Mouse (Mus musculus): ENCODE data around the gene Txnrd2. TPM values are rescaled to one million over a fixed set of nuclear protein-coding genes. Genes with fewer than 3 reads are reported as not detected.

The Txnrd2 gene
- 10 to 100 TPM; 22.1 to 28.4 TPM for total RNA-seq (2021)
- long read RNA-seq, transcript Txnrd2-206 (4 exons, 532 nt): major isoform, 6 of 35 reads
- long read RNA-seq, partial matches to known transcripts: 11 of 35 reads
- long read RNA-seq, other reads (novel, unspliced or antisense): 18 of 35 reads

DNA sequence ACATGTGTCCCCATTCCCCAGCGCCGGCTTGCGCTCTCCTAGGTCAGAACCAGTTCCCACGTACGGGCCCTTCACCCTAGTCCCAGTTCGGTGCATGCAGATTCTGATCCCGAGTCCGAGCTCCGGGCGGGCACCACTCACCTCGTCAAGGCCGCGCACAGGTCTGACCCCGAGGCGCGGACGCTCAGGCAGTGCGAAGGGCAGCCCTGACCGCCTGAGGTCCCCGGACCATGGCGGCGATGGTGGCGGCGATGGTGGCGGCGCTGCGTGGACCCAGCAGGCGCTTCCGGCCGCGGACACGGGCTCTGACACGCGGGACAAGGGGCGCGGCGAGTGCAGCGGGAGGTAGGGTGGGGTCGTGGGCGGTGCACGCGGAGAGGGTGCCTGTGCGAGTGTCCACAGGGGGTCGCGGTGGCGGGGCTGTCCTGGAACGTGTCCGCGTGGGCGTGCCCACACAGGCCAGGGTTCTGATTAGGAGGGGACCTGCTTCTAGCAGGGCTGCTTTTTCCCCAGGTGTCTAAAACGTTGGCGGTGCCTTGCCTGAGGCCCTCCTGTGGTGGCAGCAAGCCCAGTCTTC, at the start of gene Txnrd2:
TSS of gene Txnrd2 (plus strand) at position 170 of the 577 bp plus-strand sequence.
- peak; percentile 76 to 86 for DNase-seq (ENCODE audit: low spot score in 2 of 2)

DNA sequence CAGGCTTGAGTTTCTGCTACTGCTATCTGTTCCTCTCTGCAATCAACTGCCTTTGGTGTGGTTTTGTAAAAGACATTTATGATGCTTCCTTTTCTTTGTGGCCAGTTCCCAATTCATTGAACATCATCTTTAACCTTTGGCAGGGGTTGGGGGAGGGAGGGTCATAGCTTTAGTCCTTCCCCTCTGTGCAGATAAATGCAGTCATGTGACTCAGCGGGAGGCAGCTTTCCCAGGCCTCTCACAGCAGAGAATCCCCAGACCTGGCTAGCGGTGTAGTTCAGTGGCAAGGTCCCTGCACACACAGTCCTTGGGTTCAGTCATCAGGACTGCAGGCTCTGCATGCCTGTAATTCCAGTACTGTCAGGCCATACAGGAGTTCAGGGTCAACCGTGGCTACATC, 49.0 kb upstream of the Txnrd2 start:
- DNase-seq (ENCODE audit: low spot score in 2 of 2): no peak

GRCm38 (mm10) chr16:18378489-18378888, 47.7 kb upstream of the Txnrd2 start:
- DNase-seq (ENCODE audit: low spot score in 2 of 2): no peak

GRCm38 (mm10) chr16:18379338-18380001, 46.7 kb upstream of the Txnrd2 start:
- peak in 1 of 2 experiments; percentile 30 for DNase-seq (ENCODE audit: low spot score in 2 of 2)

DNA sequence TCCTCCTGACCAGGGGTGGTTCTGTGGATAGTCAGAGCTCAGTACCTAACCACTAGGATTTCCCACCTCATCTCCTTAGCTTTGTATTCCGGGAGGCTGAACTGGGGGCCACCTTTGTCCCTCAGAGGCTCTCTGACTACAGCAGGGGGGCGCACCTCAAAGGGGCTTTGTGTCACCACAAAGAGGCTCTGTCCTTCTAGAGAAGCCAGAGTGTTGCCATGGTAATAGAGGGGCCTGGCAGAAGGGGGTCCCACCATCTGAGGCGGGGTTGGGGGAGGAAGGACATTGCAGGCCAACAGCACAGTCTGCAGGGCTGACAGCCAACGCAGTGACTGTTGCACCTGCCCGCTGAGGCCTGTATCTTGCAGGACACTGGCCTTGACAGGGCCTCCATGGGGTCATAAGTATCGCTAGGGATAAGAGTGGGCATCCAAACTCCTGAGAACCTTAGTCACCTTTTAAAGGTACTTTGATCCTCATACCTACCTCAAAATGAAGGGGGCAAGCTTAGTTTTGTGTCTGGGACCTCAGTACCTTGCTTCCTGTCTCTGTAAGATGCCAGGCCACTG, 45.6 kb upstream of the Txnrd2 start:
- DNase-seq (ENCODE audit: low spot score in 2 of 2): peak in 1 of 2 experiments; percentile 54

DNA sequence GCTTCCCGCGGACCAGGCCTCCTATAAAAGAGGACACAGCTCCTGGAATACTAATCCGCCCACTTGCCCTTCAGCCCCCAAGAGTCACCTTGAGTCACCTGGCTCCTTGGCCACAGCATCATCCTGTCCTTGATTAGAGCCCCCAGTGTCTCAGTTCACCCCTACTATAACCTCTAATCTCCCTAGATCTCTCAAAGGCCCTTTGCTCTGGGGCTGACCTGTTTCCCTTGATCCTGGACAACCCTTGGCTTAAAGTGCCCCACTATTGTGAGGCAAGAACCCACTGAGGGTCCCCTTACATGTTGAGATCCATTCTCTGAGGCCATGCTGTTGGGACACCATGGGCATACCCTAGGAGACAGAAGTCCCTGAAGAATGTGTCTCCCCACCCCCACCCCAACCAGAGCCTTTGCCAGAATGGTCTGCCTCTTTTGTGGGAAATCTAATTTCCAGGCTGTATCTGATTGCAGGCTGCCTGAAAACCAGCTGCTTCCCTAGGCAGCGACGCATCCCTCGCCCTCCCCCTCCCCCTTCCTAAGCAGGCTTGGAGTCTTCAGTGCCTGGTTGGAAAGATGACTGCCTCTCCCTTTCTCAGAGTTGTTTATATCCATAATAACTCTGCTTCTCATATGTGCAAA, 44.4 kb upstream of the Txnrd2 start:
- peak in 1 of 2 experiments; percentile 28 for DNase-seq (ENCODE audit: low spot score in 2 of 2)

GRCm38 (mm10) chr16:18383045-18383726, 43.0 kb upstream of the Txnrd2 start:
- DNase-seq (ENCODE audit: low spot score in 2 of 2): peak in 1 of 2 experiments; percentile 49

DNA sequence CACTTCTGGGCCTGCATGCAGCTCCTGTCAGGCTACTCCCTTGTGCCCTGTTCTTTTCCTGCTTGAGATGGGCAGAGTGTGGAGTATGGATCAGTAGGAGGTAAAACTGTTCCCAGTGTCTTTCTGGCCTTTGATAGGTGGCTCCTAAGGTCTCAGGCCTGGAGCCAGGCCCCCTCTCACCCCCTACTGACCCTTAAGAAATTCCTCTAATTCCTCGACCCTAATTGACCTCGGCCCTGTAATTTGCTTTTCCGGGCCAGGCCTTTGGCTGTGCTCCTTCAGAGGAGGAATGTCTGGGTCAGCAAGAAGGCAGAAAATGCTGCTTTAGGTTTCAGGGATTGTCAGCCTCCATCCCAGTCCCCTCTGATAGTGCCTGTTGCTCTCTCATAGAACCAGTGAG, 42.4 kb upstream of the Txnrd2 start:
- no peak for DNase-seq (ENCODE audit: low spot score in 2 of 2)

- DNase-seq (ENCODE audit: low spot score in 2 of 2): peak in 1 of 2 experiments; percentile 56
These were observed 42.0 kb upstream of the Txnrd2 start for GRCm38 (mm10) chr16:18384211-18384610.

- DNase-seq (ENCODE audit: low spot score in 2 of 2): no peak
These were observed 41.5 kb upstream of the Txnrd2 start for GRCm38 (mm10) chr16:18384659-18385058.

DNA sequence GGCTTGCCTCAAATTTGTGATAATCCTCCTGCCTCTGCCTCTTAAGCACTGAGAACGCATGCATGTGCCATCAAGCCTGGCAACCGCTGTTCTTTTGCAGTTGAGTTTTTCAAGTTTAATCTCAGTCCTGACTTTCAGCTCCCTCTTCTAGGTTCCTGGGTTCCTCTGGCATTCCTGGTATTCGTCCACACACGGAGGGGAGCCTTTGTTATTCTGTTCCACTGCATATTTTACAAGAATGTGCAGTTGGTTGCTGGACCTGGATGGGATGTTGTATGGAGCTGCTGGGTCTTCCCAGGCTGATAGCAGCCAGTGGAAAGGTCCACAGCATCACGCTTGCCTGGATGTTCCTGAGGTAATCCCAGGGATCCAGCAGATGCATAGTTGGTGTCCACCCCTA, 40.8 kb upstream of the Txnrd2 start:
- DNase-seq (ENCODE audit: low spot score in 2 of 2): no peak

DNA sequence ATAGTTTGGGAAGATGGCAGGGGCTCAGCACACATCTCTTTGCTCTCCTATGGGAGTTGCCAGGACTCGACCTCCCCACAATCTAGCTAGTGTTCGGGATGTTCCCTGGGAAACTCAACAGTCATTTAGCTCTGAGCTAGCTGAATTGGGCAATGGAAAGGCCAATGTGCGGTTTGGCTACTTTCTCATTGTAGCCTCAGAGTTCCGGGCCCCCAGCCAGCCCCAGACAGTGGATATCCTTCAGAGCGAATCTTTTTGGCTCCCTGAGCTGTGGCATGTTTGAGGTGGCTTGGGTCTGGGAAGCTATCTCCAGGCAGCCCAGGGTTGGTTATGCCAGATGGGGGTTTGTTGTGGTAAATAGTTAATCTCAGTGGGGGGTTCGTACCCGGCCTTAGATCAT, 39.7 kb upstream of the Txnrd2 start:
- DNase-seq (ENCODE audit: low spot score in 2 of 2): peak; percentile 22 to 25

GRCm38 (mm10) chr16:18386972-18387371, 39.2 kb upstream of the Txnrd2 start:
- DNase-seq (ENCODE audit: low spot score in 2 of 2): no peak

- peak; percentile 23 to 35 for DNase-seq (ENCODE audit: low spot score in 2 of 2)
These were observed 38.2 kb upstream of the Txnrd2 start for GRCm38 (mm10) chr16:18387704-18388582.

DNA sequence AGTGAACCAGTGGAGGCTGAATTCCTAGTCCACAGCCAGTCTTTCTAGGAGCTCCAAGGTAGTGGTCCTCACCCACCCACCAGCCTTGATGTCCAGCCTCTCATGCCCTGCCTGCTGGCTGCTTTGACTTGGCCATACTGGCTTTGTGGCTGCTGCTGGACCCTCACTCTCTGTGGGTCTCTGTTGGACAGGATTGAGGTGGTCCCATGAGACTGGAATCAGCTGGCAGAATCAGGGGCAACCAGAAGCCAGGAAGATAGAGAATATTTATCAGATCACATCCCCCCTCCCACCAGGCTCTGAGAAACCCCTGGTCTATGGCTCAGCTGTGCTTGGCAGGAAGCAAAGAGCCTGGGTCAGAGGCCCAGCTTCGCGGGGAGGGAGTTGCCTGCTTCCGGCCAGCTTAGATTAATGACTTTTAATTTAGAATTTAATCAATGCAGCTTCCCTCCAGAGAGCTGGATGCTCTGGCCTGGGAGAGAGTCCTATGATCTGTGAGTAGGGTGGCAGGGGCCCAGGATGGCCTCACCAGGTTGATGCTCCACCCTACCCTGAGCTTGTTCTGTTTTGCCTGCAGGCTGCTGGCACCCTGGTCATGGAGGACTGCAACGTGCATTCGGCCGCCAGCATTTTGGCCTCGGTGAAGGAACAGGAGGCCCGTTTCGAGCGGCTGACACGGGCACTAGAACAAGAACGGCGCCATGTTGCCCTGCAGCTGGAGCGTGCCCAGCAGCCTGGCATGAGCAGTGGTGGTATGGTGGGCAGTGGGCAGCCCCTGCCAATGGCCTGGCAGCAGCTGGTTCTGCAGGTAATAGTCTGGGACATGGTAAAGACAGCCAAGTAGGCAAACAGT, 37.4 kb upstream of the Txnrd2 start:
- DNase-seq (ENCODE audit: low spot score in 2 of 2): peak; percentile 27 to 29

DNA sequence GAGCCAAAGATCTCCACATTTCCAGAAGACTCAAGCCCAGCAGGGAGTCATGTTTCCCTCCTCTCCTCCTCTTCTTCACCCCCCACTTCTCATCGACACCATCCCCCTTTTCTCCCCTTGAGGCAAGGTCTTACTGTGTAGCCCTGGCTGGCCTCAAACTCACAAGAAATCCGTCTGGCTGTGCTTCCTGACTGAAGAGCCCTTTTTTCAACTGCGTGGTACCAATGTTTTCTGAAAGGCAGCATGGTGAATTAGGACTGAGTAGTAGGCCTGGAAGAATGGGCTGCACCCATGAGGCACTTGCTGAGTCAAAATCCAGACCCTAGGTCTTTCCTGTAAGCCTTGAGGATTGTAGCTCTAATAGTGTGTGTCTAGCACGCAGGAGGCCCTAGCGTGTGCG, 35.8 kb upstream of the Txnrd2 start:
- no peak for DNase-seq (ENCODE audit: low spot score in 2 of 2)

DNA sequence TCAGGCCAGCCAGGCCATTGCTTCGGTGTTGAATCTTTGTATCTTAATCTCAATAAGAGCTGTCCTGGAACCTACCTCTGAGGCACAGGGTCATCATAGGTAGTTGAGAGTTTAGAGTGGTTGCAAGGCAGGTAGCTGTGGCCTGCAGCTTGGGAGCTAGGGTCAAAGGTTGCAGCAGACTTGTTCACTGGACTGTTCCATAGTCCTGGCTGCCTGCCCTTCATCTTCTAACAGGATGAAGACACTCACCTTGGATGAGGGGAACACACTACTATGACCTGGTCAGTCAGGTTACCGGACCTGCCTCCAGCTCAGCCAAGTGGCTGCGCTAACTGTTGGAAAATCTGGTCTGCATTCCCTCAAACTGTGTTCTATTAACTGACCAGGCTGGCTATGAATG, 35.1 kb upstream of the Txnrd2 start:
- DNase-seq (ENCODE audit: low spot score in 2 of 2): no peak

- peak in 1 of 2 experiments; percentile 5 for DNase-seq (ENCODE audit: low spot score in 2 of 2)
These were observed 34.5 kb upstream of the Txnrd2 start for GRCm38 (mm10) chr16:18391728-18392127.
